32 mouse cellular contexts compared by ENCODE assay signal in genomic region chr4:45955235-45955634, GRCm38 (mm10).
"Had no signal": no experiment of that assay in that cellular context is flagged by ENCODE, and none has a peak within 500 bp of the region (broad histone marks: within the 10 kb centered on the region; RNA-seq: fewer than 3 reads in every experiment).

No protein-coding gene starts in this region.

- H3K9ac ChIP-seq: heart, embryonic 13.5 days; heart, embryonic 15.5 days; hindbrain, embryonic 12.5 days; hindbrain, embryonic 13.5 days; hindbrain, embryonic 14.5 days; hindbrain, embryonic 15.5 days; intestine, embryonic 15.5 days; kidney, embryonic 15.5 days had no signal

- H3K4me2 ChIP-seq: heart, embryonic 13.5 days; heart, embryonic 15.5 days; hindbrain, embryonic 12.5 days; hindbrain, embryonic 13.5 days; hindbrain, embryonic 14.5 days; hindbrain, embryonic 15.5 days; intestine, embryonic 15.5 days; kidney, embryonic 15.5 days had no signal

- H3K4me3 ChIP-seq: heart, embryonic 13.5 days; heart, embryonic 15.5 days; hindbrain, embryonic 10.5 days; hindbrain, embryonic 12.5 days; hindbrain, embryonic 13.5 days; hindbrain, embryonic 15.5 days; intestine, embryonic 15.5 days; kidney, embryonic 15.5 days; layer of hippocampus, adult 2 months; left cerebral cortex, adult 2 months had no signal

- H3K36me3 ChIP-seq: heart, embryonic 13.5 days; heart, embryonic 15.5 days; hindbrain, embryonic 10.5 days; hindbrain, embryonic 12.5 days; hindbrain, embryonic 13.5 days; hindbrain, embryonic 15.5 days; intestine, embryonic 15.5 days; kidney, embryonic 15.5 days had no signal

- H3K9me3 ChIP-seq: heart, embryonic 13.5 days; heart, embryonic 15.5 days; hindbrain, embryonic 10.5 days; hindbrain, embryonic 12.5 days; hindbrain, embryonic 13.5 days; hindbrain, embryonic 15.5 days; intestine, embryonic 15.5 days; kidney, embryonic 15.5 days had no signal

- H3K27ac ChIP-seq: heart, embryonic 13.5 days; heart, embryonic 15.5 days; hindbrain, embryonic 10.5 days; hindbrain, embryonic 12.5 days; hindbrain, embryonic 13.5 days; hindbrain, embryonic 14.5 days; hindbrain, embryonic 15.5 days; hindbrain, postnatal 0 days; intestine, embryonic 15.5 days; kidney, embryonic 15.5 days; kidney, postnatal 0 days; layer of hippocampus, adult 2 months; left cerebral cortex, adult 2 months had no signal

- H3K27me3 ChIP-seq: heart, embryonic 13.5 days; heart, embryonic 15.5 days; hindbrain, embryonic 12.5 days; hindbrain, embryonic 13.5 days; hindbrain, embryonic 15.5 days; intestine, embryonic 15.5 days; kidney, embryonic 15.5 days had no signal

- DNase-seq: heart, postnatal 10 days; heart, postnatal 14 days; heart, postnatal 36 days; heart, postnatal 4 days; kidney, adult 11 months; kidney, adult 18-20 months; kidney, adult 2 months; kidney, adult 8-10 months; kidney, adult 9 months; kidney, postnatal 10 days; kidney, postnatal 14 days; kidney, postnatal 36 days; kidney, postnatal 4 days; layer of hippocampus, adult 9-11 months; layer of hippocampus, postnatal 36 days had no signal

- ATAC-seq: hindbrain, embryonic 16.5 days; hindbrain, postnatal 0 days; inflammation-experienced regulatory T-cells, adult 6 months; intestine, embryonic 15.5 days; intestine, embryonic 16.5 days; intestine, postnatal 0 days had no signal

- H3K4me1 ChIP-seq: heart, embryonic 13.5 days; hindbrain, embryonic 12.5 days; hindbrain, embryonic 13.5 days; hindbrain, embryonic 15.5 days; intestine, embryonic 15.5 days; kidney, embryonic 15.5 days had no signal
